Mouse (Mus musculus): ENCODE results near the gene Cdk10. TPM values are rescaled to one million over a fixed set of nuclear protein-coding genes. Genes with fewer than 3 reads are reported as not detected.

Gene Cdk10
- total RNA-seq, 2 experiments from 2014 or later, result 70.3 to 80.8 TPM

DNA sequence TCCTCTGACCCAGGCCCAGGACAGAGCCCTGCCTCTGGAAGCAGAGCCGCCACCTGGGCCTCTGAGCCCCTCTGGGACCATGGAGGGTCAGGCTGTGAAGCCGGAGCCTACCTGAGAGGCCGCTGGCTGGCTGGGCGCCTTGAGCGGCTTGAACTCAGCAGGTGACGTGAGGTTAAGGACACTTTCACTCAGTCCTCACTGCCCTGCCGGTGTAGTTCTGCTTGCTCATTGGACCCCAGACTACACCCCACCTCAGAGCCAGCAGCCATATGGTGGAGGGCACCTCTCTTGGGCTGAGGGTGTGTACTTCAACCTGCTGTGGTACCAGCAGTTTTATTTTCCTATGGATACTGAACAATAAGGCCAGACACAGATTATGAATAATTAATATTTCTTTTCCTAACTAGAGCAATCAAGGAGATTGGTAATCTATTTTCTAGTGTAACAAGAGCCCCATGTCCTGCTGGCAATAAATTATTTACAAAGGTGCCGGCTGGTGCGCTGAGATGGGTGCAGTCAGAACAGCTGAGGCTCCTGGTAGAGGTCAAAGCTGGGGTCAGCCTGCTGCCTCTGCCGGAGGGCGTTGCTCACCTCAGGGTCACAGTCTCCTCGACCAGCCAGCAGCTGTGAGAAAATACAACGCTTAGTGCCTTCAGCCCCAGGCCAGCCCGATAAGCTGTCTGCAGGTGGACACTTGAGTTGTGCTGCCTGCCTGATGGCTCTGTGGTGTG lies 43.4 kb downstream of the Cdk10 start:
- DNase-seq (ENCODE audit: low spot score in 2 of 2), result no peak

DNA sequence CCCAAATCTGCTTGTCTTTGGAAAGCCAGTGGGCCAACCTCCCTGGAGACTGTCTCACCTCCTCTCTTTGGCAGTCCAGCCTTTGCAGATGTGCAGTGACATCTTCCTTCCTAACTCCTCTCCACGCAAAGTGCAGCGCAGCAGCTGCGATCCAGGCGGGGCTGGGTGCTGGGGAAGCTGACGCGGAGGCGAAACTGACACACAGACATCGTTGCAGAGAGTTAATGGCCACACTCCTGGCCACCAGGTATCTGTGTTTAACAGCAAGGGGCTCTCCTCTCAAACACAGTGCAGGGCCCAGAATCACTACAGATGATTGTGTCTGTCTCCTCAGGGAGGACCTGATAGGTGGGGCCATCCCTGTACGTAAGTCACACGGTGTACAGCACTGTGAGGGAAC lies 46.5 kb downstream of the Cdk10 start:
- DNase-seq (ENCODE audit: low spot score in 2 of 2), result no peak

- DNase-seq (ENCODE audit: low spot score in 2 of 2), result no peak
Measured at GRCm38 (mm10) chr8:123271901-123272300, 47.3 kb downstream of the Cdk10 start.

- DNase-seq (ENCODE audit: low spot score in 2 of 2), result no peak
Measured at GRCm38 (mm10) chr8:123274447-123274846, 49.8 kb downstream of the Cdk10 start.

- no peak for DNase-seq (ENCODE audit: low spot score in 2 of 2)
Measured at GRCm38 (mm10) chr8:123275096-123275495, 50.5 kb downstream of the Cdk10 start.

DNA sequence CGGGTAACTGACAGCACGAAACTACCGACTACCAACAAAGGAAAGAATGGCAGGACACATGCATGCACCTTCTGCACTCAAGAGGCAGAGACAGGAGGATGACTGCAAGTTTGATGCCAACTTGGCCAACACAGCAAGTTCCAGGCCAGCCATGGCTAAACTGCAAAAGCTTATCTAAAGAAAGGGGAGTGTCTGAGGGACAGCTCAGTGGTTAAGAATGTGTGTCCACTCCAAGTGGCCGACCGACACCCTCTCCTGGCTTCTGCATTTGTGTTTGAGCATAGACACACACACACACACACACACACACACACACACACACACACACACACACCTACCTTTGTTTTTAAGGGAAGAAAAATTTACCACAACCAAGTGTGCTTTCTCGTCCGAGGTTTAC lies 53.8 kb downstream of the Cdk10 start:
- DNase-seq (ENCODE audit: low spot score in 2 of 2), result no peak

DNA sequence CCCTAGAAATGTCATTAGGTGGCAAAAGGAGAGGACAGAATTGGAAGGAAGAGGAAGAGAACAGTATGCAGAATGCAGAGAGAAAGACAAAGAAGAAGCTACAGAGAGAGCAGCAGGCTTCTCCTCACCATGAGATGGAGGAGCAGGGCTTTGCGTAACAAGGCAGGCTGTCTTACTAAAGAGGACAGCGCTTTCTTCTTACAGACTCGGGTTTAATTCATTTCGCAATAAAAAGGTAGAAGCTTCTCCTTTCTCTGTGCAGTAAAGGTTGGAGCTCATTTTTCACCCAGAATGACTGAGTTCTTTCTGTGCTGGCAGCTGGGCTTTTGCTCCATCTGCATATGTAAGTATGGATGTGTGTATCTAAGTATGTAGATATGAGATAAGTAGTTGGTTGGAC lies 55.2 kb downstream of the Cdk10 start:
- no peak for DNase-seq (ENCODE audit: low spot score in 2 of 2)

GRCm38 (mm10) chr8:123280302-123281094 lies 55.9 kb downstream of the Cdk10 start:
- DNase-seq (ENCODE audit: low spot score in 2 of 2), result no peak

Other genes starting within 250 kb of the Cdk10 start
- gene Ankrd11, start 182.6 kb upstream of the Cdk10 start, total RNA-seq (2021), result 100 to 1,000 TPM; 147 to 160 TPM
- 10 to 100 TPM; 65.8 to 75.5 TPM for gene Spg7, start 161.9 kb upstream of the Cdk10 start, total RNA-seq (2021)
- 100 to 1,000 TPM; 474 to 547 TPM for gene Rpl13, start 122.5 kb upstream of the Cdk10 start, total RNA-seq (2021)
- gene Cpne7, start 107.5 kb upstream of the Cdk10 start, total RNA-seq (2021), result 100 to 1,000 TPM; 232 to 244 TPM
- 1 to 10 TPM in 1 of 2 experiments, under 1 TPM in 1; 0.80 to 1.1 TPM for gene Sult5a1, start 66.5 kb upstream of the Cdk10 start, total RNA-seq (2021)
- under 1 TPM; 0.25 to 0.41 TPM for gene Dpep1, start 38.6 kb upstream of the Cdk10 start, total RNA-seq (2021)
- gene Chmp1a, start 12.1 kb upstream of the Cdk10 start, total RNA-seq (2021), result 100 to 1,000 TPM; 120 to 143 TPM
- gene Spata33, start 12.0 kb upstream of the Cdk10 start, total RNA-seq (2021), result 1 to 10 TPM; 7.7 to 9.8 TPM
- gene Spata2l, start 11.4 kb downstream of the Cdk10 start, total RNA-seq (2021), result 10 to 100 TPM; 83.0 to 91.1 TPM
- 10 to 100 TPM; 23.5 to 26.1 TPM for gene Zfp276, start 29.4 kb downstream of the Cdk10 start, total RNA-seq (2021)
- 10 to 100 TPM; 58.4 to 63.4 TPM for gene Vps9d1, start 29.5 kb downstream of the Cdk10 start, total RNA-seq (2021)
- gene Fanca, start 93.7 kb downstream of the Cdk10 start, total RNA-seq (2021), result 1 to 10 TPM; 2.5 to 4.7 TPM
- gene Spire2, start 107.9 kb downstream of the Cdk10 start, total RNA-seq (2021), result 10 to 100 TPM; 17.6 to 18.4 TPM
- 100 to 1,000 TPM; 439 to 445 TPM for gene Tcf25, start 148.9 kb downstream of the Cdk10 start, total RNA-seq (2021)
- under 1 TPM in 1 of 2 experiments, not detected in 1; 0.09 TPM for gene Mc1r, start 182.3 kb downstream of the Cdk10 start, total RNA-seq (2021)
- 1,000 to 10,000 TPM; 1,031 to 1,094 TPM for gene Tubb3, start 186.6 kb downstream of the Cdk10 start, total RNA-seq (2021)
- gene Def8, start 198.7 kb downstream of the Cdk10 start, total RNA-seq (2021), result 10 to 100 TPM; 67.5 to 69.4 TPM